Comparison of ENCODE assay signal across 8 mouse cellular contexts in the genomic region with DNA sequence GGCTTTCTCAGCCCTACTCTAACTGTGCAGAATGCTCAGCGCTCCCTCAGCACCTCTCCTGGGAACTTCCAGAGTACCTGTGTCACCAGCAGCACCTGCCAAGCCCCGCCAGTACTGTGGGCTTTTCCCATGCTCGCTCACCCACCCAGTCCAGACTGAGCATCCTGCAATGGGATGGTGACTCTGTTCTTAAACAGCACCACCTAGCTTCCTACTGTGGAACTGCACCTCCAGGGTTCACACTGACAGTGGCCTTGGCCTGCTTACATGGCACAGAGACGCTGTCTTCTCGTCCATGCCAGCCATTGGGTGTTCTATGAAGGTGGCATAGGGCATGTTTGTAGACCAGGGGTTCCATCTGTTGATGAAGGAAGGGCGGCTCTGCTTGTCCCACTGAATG. TPM values are rescaled to one million over a fixed set of nuclear protein-coding genes. Genes with fewer than 3 reads are reported as not detected.
DNase-seq lines count a peak whose midpoint lies in the region; ATAC-seq and TF ChIP-seq lines count a peak whose summit lies in the region.

No protein-coding gene starts in this region.

- no peaks in the 10 kb centered on the region for H3K27me3 ChIP-seq in embryonic facial prominence, embryonic 13.5 days
- no peaks in the 10 kb centered on the region for H3K27me3 ChIP-seq in kidney, embryonic 14.5 days (ENCODE audit: control insufficient read depth, insufficient read depth, low read length)
- no peaks in the 10 kb centered on the region for H3K27me3 ChIP-seq in limb, embryonic 14.5 days (ENCODE audit: control insufficient read depth, insufficient read depth, low read length)
- no peaks in the 10 kb centered on the region for H3K27me3 ChIP-seq in midbrain, postnatal 0 days (ENCODE audit: insufficient read depth, low read length)

- peaks cover 20% of the 10 kb centered on the region for H3K4me1 ChIP-seq in embryonic facial prominence, embryonic 13.5 days
- peaks cover 12% of the 10 kb centered on the region for H3K4me1 ChIP-seq in kidney, embryonic 14.5 days (ENCODE audit: control insufficient read depth, insufficient read depth, low read length)
- peaks cover 15% of the 10 kb centered on the region for H3K4me1 ChIP-seq in limb, embryonic 14.5 days (ENCODE audit: control insufficient read depth, insufficient read depth, low read length)
- H3K4me1 ChIP-seq in midbrain, postnatal 0 days (ENCODE audit: insufficient read depth, low read length): 0 out of 2 replicates have a peak, but pooled peaks cover 4% of the 10 kb centered on the region

- WGBS in embryonic facial prominence, embryonic 13.5 days: 17% methylated on average over 6 of the region's 6 CpGs
- WGBS in kidney, embryonic 14.5 days: 20% methylated on average over 6 of the region's 6 CpGs
- 14% methylated on average over 6 of the region's 6 CpGs for WGBS in limb, embryonic 14.5 days
- 18% methylated on average over 6 of the region's 6 CpGs for WGBS in midbrain, postnatal 0 days

- no peak for ATAC-seq in embryonic facial prominence, embryonic 13.5 days (ENCODE audit: insufficient number of reproducible peaks, insufficient read depth, low FRiP score, low TSS enrichment, low read depth)
- ATAC-seq in kidney, embryonic 14.5 days (ENCODE audit: low FRiP score, low TSS enrichment): peak; percentile 22; the same call in 1 of the 2 replicates
- ATAC-seq in limb, embryonic 14.5 days (ENCODE audit: low FRiP score, low read depth): no peak; the same call in 1 of the 2 replicates
- no peak; the same call in 1 of the 2 replicates for ATAC-seq in midbrain, postnatal 0 days (ENCODE audit: low FRiP score)

- H3K9ac ChIP-seq in embryonic facial prominence, embryonic 13.5 days: no peak overlapping the region
- H3K9ac ChIP-seq in kidney, embryonic 14.5 days (ENCODE audit: low read depth, low read length): no peak overlapping the region
- H3K9ac ChIP-seq in limb, embryonic 14.5 days (ENCODE audit: low read depth, low read length, severe bottlenecking): no peak overlapping the region
- no peak overlapping the region for H3K9ac ChIP-seq in midbrain, postnatal 0 days (replicated peaks; ENCODE audit: low read length, poor library complexity, severe bottlenecking)

- H3K4me2 ChIP-seq in embryonic facial prominence, embryonic 13.5 days: peak overlapping the region; percentile 84
- H3K4me2 ChIP-seq in kidney, embryonic 14.5 days (replicated peaks; ENCODE audit: low read depth, low read length): no peak overlapping the region
- H3K4me2 ChIP-seq in limb, embryonic 14.5 days (replicated peaks; ENCODE audit: low read depth, low read length, severe bottlenecking): no peak overlapping the region
- peak overlapping the region; percentile 75 for H3K4me2 ChIP-seq in midbrain, postnatal 0 days (ENCODE audit: low read depth, low read length, poor library complexity, severe bottlenecking)

- no peaks in the 10 kb centered on the region for H3K9me3 ChIP-seq in embryonic facial prominence, embryonic 13.5 days
- no peaks in the 10 kb centered on the region for H3K9me3 ChIP-seq in kidney, embryonic 14.5 days (ENCODE audit: control insufficient read depth, low read length)
- H3K9me3 ChIP-seq in limb, embryonic 14.5 days (ENCODE audit: control insufficient read depth, low read length): no peaks in the 10 kb centered on the region
- no peaks in the 10 kb centered on the region for H3K9me3 ChIP-seq in midbrain, postnatal 0 days (ENCODE audit: low read length)

- peak; percentile 82 for DNase-seq in 416B (ENCODE audit: low read depth)
- DNase-seq in adrenal gland, postnatal 14 days: peak; percentile 89
- DNase-seq in heart, adult 8-10 months (ENCODE audit: low spot score): peak; percentile 85
- DNase-seq in limb, embryonic 14.5 days (ENCODE audit: low spot score): peak; percentile 81
- DNase-seq in midbrain, postnatal 0 days (ENCODE audit: low spot score): peak; percentile 87
- DNase-seq in spleen, postnatal 36 days (ENCODE audit: low spot score in 2 of 2): peak; percentile 76 to 84

- peak overlapping the region; percentile 88; the same call in 1 of the 2 replicates for H3K4me3 ChIP-seq in embryonic facial prominence, embryonic 13.5 days
- H3K4me3 ChIP-seq in kidney, embryonic 14.5 days (ENCODE audit: low read length): no peak overlapping the region
- H3K4me3 ChIP-seq in limb, embryonic 14.5 days (replicated peaks; ENCODE audit: low read length): peak overlapping the region; percentile 91; the same call in 1 of the 2 replicates
- H3K4me3 ChIP-seq in midbrain, postnatal 0 days (ENCODE audit: low read depth, low read length): peak overlapping the region; percentile 82; the same call in 1 of the 2 replicates

- TF ChIP-seq CTCF in midbrain, postnatal 0 days (IDR thresholded peaks at IDR 0.05): peak; percentile 97

- peaks cover 50% of the 10 kb centered on the region for H3K36me3 ChIP-seq in embryonic facial prominence, embryonic 13.5 days
- peaks cover 47% of the 10 kb centered on the region for H3K36me3 ChIP-seq in kidney, embryonic 14.5 days (ENCODE audit: control insufficient read depth, insufficient read depth, low read length)
- peaks cover 47% of the 10 kb centered on the region for H3K36me3 ChIP-seq in limb, embryonic 14.5 days (ENCODE audit: control insufficient read depth, insufficient read depth, low read length)
- H3K36me3 ChIP-seq in midbrain, postnatal 0 days (ENCODE audit: insufficient read depth, low read length): peaks cover 31% of the 10 kb centered on the region

- H3K27ac ChIP-seq in embryonic facial prominence, embryonic 13.5 days: no peak overlapping the region
- no peak overlapping the region for H3K27ac ChIP-seq in kidney, embryonic 14.5 days (ENCODE audit: low read depth, low read length)
- H3K27ac ChIP-seq in limb, embryonic 14.5 days (replicated peaks; ENCODE audit: low read depth, low read length): no peak overlapping the region
- H3K27ac ChIP-seq in midbrain, postnatal 0 days (ENCODE audit: low read depth, low read length): no peak overlapping the region

- TF ChIP-seq POLR2A in limb, embryonic 14.5 days (IDR thresholded peaks at IDR 0.05; ENCODE audit: borderline replicate concordance, extremely low read depth, insufficient read depth, insufficient read length): no peak; the same call in 1 of the 2 replicates

RNA-seq across cellular contexts. Expression of gene Tprgl, which starts 1.5 kb away (rescaled TPM):
- 125 and 132 TPM in 2 replicates for total RNA-seq in adrenal gland, postnatal 14 days (2021)
- 129 and 140 TPM in 2 replicates for polyA plus RNA-seq in embryonic facial prominence, embryonic 13.5 days (2015; fragmentation: Nextera tagmentation; extraction: Ambion mirVana)
- 100 to 1,000 TPM; 125 to 142 (median 127) TPM for total RNA-seq in heart, adult 8-10 months (2022)
- polyA plus RNA-seq in kidney, embryonic 14.5 days (2014; fragmentation: Nextera tagmentation; extraction: Ambion mirVana): 98.2 and 124 TPM in 2 replicates
- 95.7 and 106 TPM in 2 replicates for polyA plus RNA-seq in limb, embryonic 14.5 days (2012; rRNA removed)
- 156 and 157 TPM in 2 replicates for polyA plus RNA-seq in limb, embryonic 14.5 days (2014; fragmentation: Nextera tagmentation; extraction: Ambion mirVana)
- total RNA-seq in midbrain, postnatal 0 days (2014; rRNA removed): 210 and 241 TPM in 2 replicates
- polyA plus RNA-seq in midbrain, postnatal 0 days (2015; fragmentation: Nextera tagmentation; extraction: Ambion mirVana): 227 and 250 TPM in 2 replicates

RNA-seq across cellular contexts. Expression of gene Megf6, which starts 11.5 kb away (rescaled TPM):
- total RNA-seq in adrenal gland, postnatal 14 days (2021): 7.3 and 8.3 TPM in 2 replicates
- polyA plus RNA-seq in embryonic facial prominence, embryonic 13.5 days (2015; fragmentation: Nextera tagmentation; extraction: Ambion mirVana): 99.7 and 104 TPM in 2 replicates
- 1 to 10 TPM; 6.6 to 9.5 (median 7.1) TPM for total RNA-seq in heart, adult 8-10 months (2022)
- 7.0 and 12.7 TPM in 2 replicates for polyA plus RNA-seq in kidney, embryonic 14.5 days (2014; fragmentation: Nextera tagmentation; extraction: Ambion mirVana)
- polyA plus RNA-seq in limb, embryonic 14.5 days (2012; rRNA removed): 81.1 and 107 TPM in 2 replicates
- 99.9 and 103 TPM in 2 replicates for polyA plus RNA-seq in limb, embryonic 14.5 days (2014; fragmentation: Nextera tagmentation; extraction: Ambion mirVana)
- 39.4 and 68.0 TPM in 2 replicates for total RNA-seq in midbrain, postnatal 0 days (2014; rRNA removed)
- polyA plus RNA-seq in midbrain, postnatal 0 days (2015; fragmentation: Nextera tagmentation; extraction: Ambion mirVana): 12.1 and 15.4 TPM in 2 replicates

RNA-seq across cellular contexts. Expression of gene Wrap73, which starts 16.8 kb away (rescaled TPM):
- 13.7 and 18.9 TPM in 2 replicates for total RNA-seq in adrenal gland, postnatal 14 days (2021)
- 44.1 and 44.9 TPM in 2 replicates for polyA plus RNA-seq in embryonic facial prominence, embryonic 13.5 days (2015; fragmentation: Nextera tagmentation; extraction: Ambion mirVana)
- total RNA-seq in heart, adult 8-10 months (2022): 10 to 100 TPM; 11.9 to 14.6 (median 12.7) TPM
- 37.7 and 41.7 TPM in 2 replicates for polyA plus RNA-seq in kidney, embryonic 14.5 days (2014; fragmentation: Nextera tagmentation; extraction: Ambion mirVana)
- 37.9 and 47.7 TPM in 2 replicates for polyA plus RNA-seq in limb, embryonic 14.5 days (2012; rRNA removed)
- 38.2 and 45.3 TPM in 2 replicates for polyA plus RNA-seq in limb, embryonic 14.5 days (2014; fragmentation: Nextera tagmentation; extraction: Ambion mirVana)
- 37.6 and 46.8 TPM in 2 replicates for total RNA-seq in midbrain, postnatal 0 days (2014; rRNA removed)
- 34.7 and 36.3 TPM in 2 replicates for polyA plus RNA-seq in midbrain, postnatal 0 days (2015; fragmentation: Nextera tagmentation; extraction: Ambion mirVana)

RNA-seq across cellular contexts. Expression of gene Trp73, which starts 19.0 kb away (rescaled TPM):
- not detected in 2 replicates for total RNA-seq in adrenal gland, postnatal 14 days (2021)
- polyA plus RNA-seq in embryonic facial prominence, embryonic 13.5 days (2015; fragmentation: Nextera tagmentation; extraction: Ambion mirVana): 4.5 and 5.7 TPM in 2 replicates
- not detected for total RNA-seq in heart, adult 8-10 months (2022)
- polyA plus RNA-seq in kidney, embryonic 14.5 days (2014; fragmentation: Nextera tagmentation; extraction: Ambion mirVana): 0.23 and 0.80 TPM in 2 replicates
- 2.2 TPM in 2 replicates for polyA plus RNA-seq in limb, embryonic 14.5 days (2012; rRNA removed)
- 2.6 and 2.9 TPM in 2 replicates for polyA plus RNA-seq in limb, embryonic 14.5 days (2014; fragmentation: Nextera tagmentation; extraction: Ambion mirVana)
- 0.49 and 1.2 TPM in 2 replicates for total RNA-seq in midbrain, postnatal 0 days (2014; rRNA removed)
- polyA plus RNA-seq in midbrain, postnatal 0 days (2015; fragmentation: Nextera tagmentation; extraction: Ambion mirVana): 0.28 and 0.52 TPM in 2 replicates

Comparison
In these comparisons a context has a peak if more than half of its experiments do, and no peak if none do; other contexts are left out.
1. H3K4me2 ChIP-seq: peak in embryonic facial prominence, embryonic 13.5 days (single experiment) and midbrain, postnatal 0 days (single experiment); none in kidney, embryonic 14.5 days (single experiment) and limb, embryonic 14.5 days (single experiment).
2. Peak in every context shown above with its lines, with median percentiles within 50 percentile points of each other: DNase-seq.